Mouse (Mus musculus) ES-E14 (cell line): Measurements from ENCODE around the gene Chaf1b. TPM values are rescaled to one million over a fixed set of nuclear protein-coding genes. Genes with fewer than 3 reads are reported as not detected.

Source experiments
- DNase-seq: peaks from one replicate; pipeline ENCODE4 v3.0.0-alpha.2; 2013; ENCODE audit warnings: low read depth, low spot score
- H3K27ac ChIP-seq: 2 replicates; pipeline ENCODE4 v1.5.1; 2012; ENCODE audit warnings: low read depth, mild to moderate bottlenecking, low read length, moderate library complexity, mixed read lengths; ENCODE audit not compliant: poor library complexity, insufficient read depth, severe bottlenecking
- H3K36me3 ChIP-seq: 2 replicates; pipeline ENCODE4 v1.6.1; 2012; ENCODE audit warnings: mild to moderate bottlenecking, low read length, moderate library complexity, mixed read lengths; ENCODE audit not compliant: control insufficient read depth, poor library complexity, insufficient read depth, severe bottlenecking
- H3K4me1 ChIP-seq, 2 experiments: fragments of 150-350 bp in 1 of 2; sonication (generic) in 1 of 2; 2 replicates each; pipeline ENCODE4 v1.6.1; 2012; ENCODE audit warnings: low read length in 2 of 2, mild to moderate bottlenecking in 1 of 2, mixed read lengths in 1 of 2; ENCODE audit not compliant: control insufficient read depth in 2 of 2, insufficient read depth in 2 of 2, poor library complexity in 1 of 2
- H3K4me3 ChIP-seq, 2 experiments: fragments of 150-350 bp in 1 of 2; sonication (generic) in 1 of 2; 2 replicates each; pipeline ENCODE4 v1.5.1; 2012; ENCODE audit warnings: low read length in 2 of 2, low read depth in 1 of 2, mild to moderate bottlenecking in 1 of 2, mixed read lengths in 1 of 2; ENCODE audit not compliant: insufficient read depth in 1 of 2, poor library complexity in 1 of 2, severe bottlenecking in 1 of 2
- H3K9ac ChIP-seq: 2 replicates; pipeline ENCODE4 v1.6.1; 2012; ENCODE audit warnings: low read depth, mild to moderate bottlenecking, low read length, mixed read lengths; ENCODE audit not compliant: poor library complexity, insufficient read depth, severe bottlenecking
- H3K9me3 ChIP-seq: fragments of 150-350 bp; sonication (generic); 2 replicates; pipeline ENCODE4 v1.6.1; 2012; ENCODE audit warnings: low read depth, mild to moderate bottlenecking, low read length; ENCODE audit not compliant: control insufficient read depth, insufficient read depth
- CHD2 ChIP-seq: IDR thresholded peaks from 2 replicates; pipeline ENCODE4 v1.6.1; 2014; ENCODE audit warnings: mild to moderate bottlenecking, low read depth, low read length, inconsistent platforms
- HCFC1 ChIP-seq: IDR thresholded peaks from 2 replicates; pipeline ENCODE4 v1.6.1; 2012; ENCODE audit warnings: low read length, inconsistent platforms, borderline replicate concordance; ENCODE audit not compliant: insufficient read depth
- MAFK ChIP-seq: IDR thresholded peaks from 2 replicates; pipeline ENCODE4 v1.6.1; 2014; ENCODE audit warnings: mild to moderate bottlenecking, low read depth, low read length, inconsistent platforms; ENCODE audit not compliant: insufficient read depth
- ZC3H11A ChIP-seq: IDR thresholded peaks from 2 replicates; pipeline ENCODE4 v1.6.1; 2012; ENCODE audit warnings: low read depth, mild to moderate bottlenecking, inconsistent platforms, low read length, borderline replicate concordance
- ZNF384 ChIP-seq: IDR thresholded peaks from 2 replicates; pipeline ENCODE4 v1.6.1; 2012; ENCODE audit warnings: low read depth, low read length, inconsistent platforms
- in situ Hi-C, 2 experiments: fragments of 600-800 bp; cut with MboI; formaldehyde crosslinking; loops; one replicate each; pipeline ENCODE4 v1.15.1; 2025; ENCODE audit warnings: low sequenced_read_pairs in 2 of 2, inconsistent platforms in 1 of 2; ENCODE audit not compliant: unreplicated experiment in 2 of 2
- total RNA-seq: library from RNA; depleted of rRNA; stranded (reverse); fragments of 300-350 nt; gene quantifications from 2 replicates; pipeline ENCODE4 v1.2.3, GENCODE M21; 2012

The Chaf1b gene
- total RNA-seq, 1 experiment: 39.5 TPM

DNA sequence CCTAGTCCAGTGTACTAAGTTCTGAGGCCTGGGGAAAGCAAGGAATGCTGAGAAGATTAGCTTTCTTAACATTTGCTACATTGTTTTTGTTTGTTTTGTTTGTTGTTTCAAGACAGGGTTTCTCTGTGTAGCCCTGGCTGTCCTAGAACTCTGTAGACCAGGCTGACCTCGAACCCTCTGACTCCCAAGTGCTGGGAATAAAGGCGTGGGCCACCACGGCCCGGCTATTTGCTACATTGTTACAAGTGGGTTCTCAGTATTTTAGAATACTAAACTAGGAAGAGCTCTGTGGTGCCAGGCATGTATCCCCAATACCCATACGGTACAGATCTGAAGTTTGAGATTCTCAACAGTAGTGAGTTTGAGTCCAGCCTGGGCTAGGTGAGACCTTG is 1.0 kb downstream of the Chaf1b start:
- TF ChIP-seq ZNF384 (no peak), HCFC1 (no peak), CHD2 (no peak), MAFK (no peak), ZC3H11A (no peak)
- no peak for DNase-seq
- Histone ChIP-seq H3K4me3 (peak overlapping the region; percentile 83 to 98), H3K27ac (no peak overlapping the region), H3K4me1 (no peaks in the 10 kb centered on the region; a peak in 1 of 4 replicates), H3K9ac (peak overlapping the region; percentile 89), H3K36me3 (peaks cover 24% of the 10 kb centered on the region), H3K9me3 (no peaks in the 10 kb centered on the region)
- in situ Hi-C loops: no loop called here

DNA sequence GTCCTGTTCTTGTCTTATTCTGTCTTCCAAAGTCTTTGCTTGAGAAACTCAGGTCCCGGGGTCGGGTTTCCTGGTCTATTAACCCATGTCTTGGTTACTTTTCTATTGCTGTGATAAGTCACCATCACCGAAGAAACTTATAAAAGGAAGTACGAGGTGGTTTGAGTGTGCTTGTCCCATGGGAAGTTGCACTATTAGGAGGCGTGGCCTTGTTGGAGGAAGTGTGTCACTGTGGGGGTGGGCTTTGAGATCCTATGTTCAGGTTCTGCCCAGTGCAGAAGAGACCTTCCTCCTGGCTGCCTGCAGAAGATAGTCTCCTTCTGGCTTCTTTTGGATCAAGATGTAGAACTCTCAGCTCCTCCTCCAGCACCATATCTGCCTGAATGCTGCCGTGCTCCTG is 4.8 kb downstream of the Chaf1b start:
- in situ Hi-C loops: no loop called here
- Histone ChIP-seq H3K9me3 (no peaks in the 10 kb centered on the region), H3K36me3 (peaks cover 59% of the 10 kb centered on the region), H3K27ac (no peak overlapping the region), H3K4me3 (no peak overlapping the region), H3K9ac (no peak overlapping the region), H3K4me1 (peaks cover 0 to 9% of the 10 kb centered on the region in 2 experiments; a peak in 2 of 4 replicates)
- TF ChIP-seq CHD2: no peak
- no peak for TF ChIP-seq HCFC1
- TF ChIP-seq ZC3H11A: no peak
- no peak for DNase-seq

GRCm38 (mm10) chr16:93890948-93891604 is 7.4 kb downstream of the Chaf1b start:
- in situ Hi-C loops: no loop called here
- TF ChIP-seq ZC3H11A (no peak), MAFK (no peak), CHD2 (no peak), HCFC1 (no peak), ZNF384 (no peak)

GRCm38 (mm10) chr16:93893285-93893684 is 9.6 kb downstream of the Chaf1b start:
- TF ChIP-seq ZNF384 (no peak), ZC3H11A (no peak), CHD2 (no peak), MAFK (no peak), HCFC1 (no peak)
- H3K27ac ChIP-seq: no peak overlapping the region
- peaks cover 0 to 9% of the 10 kb centered on the region in 2 experiments; a peak in 2 of 4 replicates for H3K4me1 ChIP-seq
- H3K36me3 ChIP-seq: peaks cover 59% of the 10 kb centered on the region
- no peaks in the 10 kb centered on the region for H3K9me3 ChIP-seq
- no peak overlapping the region for H3K9ac ChIP-seq
- no peak overlapping the region for H3K4me3 ChIP-seq
- no peak for DNase-seq
- in situ Hi-C loops: no loop called here

More at GRCm38 (mm10) chr16:93890948-93891604, 7.4 kb downstream of the Chaf1b start:
- Histone ChIP-seq H3K27ac (no peak overlapping the region), H3K9ac (no peak overlapping the region; the same call in 1 of the 2 replicates), H3K36me3 (peaks cover 73% of the 10 kb centered on the region), H3K4me1 (peaks cover 0 to 9% of the 10 kb centered on the region in 2 experiments; a peak in 2 of 4 replicates), H3K9me3 (no peaks in the 10 kb centered on the region), H3K4me3 (0 out of 4 replicates have a peak overlapping the region, but pooled peaks of 1 of the 2 experiments have one; percentile 4)
- peak; percentile 65 for DNase-seq

- DNase-seq: no peak
- peaks cover 4 to 7% of the 10 kb centered on the region in 2 experiments; a peak in 3 of 4 replicates for H3K4me1 ChIP-seq
- H3K9me3 ChIP-seq: no peaks in the 10 kb centered on the region
- H3K27ac ChIP-seq: no peak overlapping the region
- peak overlapping the region; percentile 40; the same call in 1 of the 2 replicates for H3K9ac ChIP-seq
- TF ChIP-seq ZC3H11A (no peak), HCFC1 (no peak), CHD2 (no peak), ZNF384 (no peak), MAFK (no peak)
- peaks cover 38% of the 10 kb centered on the region for H3K36me3 ChIP-seq
- in situ Hi-C loops: no loop called here
- no peak overlapping the region for H3K4me3 ChIP-seq
Observed at GRCm38 (mm10) chr16:93903027-93903426, 19.3 kb downstream of the Chaf1b start.
